Comparison of ENCODE assay signal across 8 mouse cellular contexts in genomic region chr10:59899341-59900173, GRCm38 (mm10). TPM values are rescaled to one million over a fixed set of nuclear protein-coding genes. Genes with fewer than 3 reads are reported as not detected.
DNase-seq lines count a peak whose midpoint lies in the region; ATAC-seq and TF ChIP-seq lines count a peak whose summit lies in the region.

No protein-coding gene starts in this region.

- peak; percentile 94 for ATAC-seq in embryonic facial prominence, embryonic 11.5 days (replicated peaks; ENCODE audit: insufficient number of reproducible peaks, low FRiP score, low TSS enrichment, low read depth)
- peak; percentile 88 for ATAC-seq in limb, embryonic 12.5 days (ENCODE audit: insufficient number of reproducible peaks, insufficient read depth, low FRiP score, low TSS enrichment, low read depth)
- ATAC-seq in midbrain, embryonic 14.5 days (ENCODE audit: low FRiP score, low TSS enrichment) = peak; percentile 91

- H3K4me2 ChIP-seq in embryonic facial prominence, embryonic 11.5 days (ENCODE audit: low read depth, low read length) = peak overlapping the region; percentile 7
- peak overlapping the region; percentile 46 for H3K4me2 ChIP-seq in limb, embryonic 12.5 days
- H3K4me2 ChIP-seq in midbrain, embryonic 14.5 days (ENCODE audit: low read length) = peak overlapping the region; percentile 43

- H3K9ac ChIP-seq in embryonic facial prominence, embryonic 11.5 days (replicated peaks; ENCODE audit: low read length) = peak overlapping the region; percentile 39
- H3K9ac ChIP-seq in limb, embryonic 12.5 days (replicated peaks) = peak overlapping the region; percentile 55; the same call in 1 of the 2 replicates
- H3K9ac ChIP-seq in midbrain, embryonic 14.5 days (replicated peaks; ENCODE audit: low read length) = peak overlapping the region; percentile 39

- H3K4me3 ChIP-seq in embryonic facial prominence, embryonic 11.5 days (ENCODE audit: low read depth, low read length) = no peak overlapping the region
- no peak overlapping the region for H3K4me3 ChIP-seq in kidney, adult 2 months (ENCODE audit: insufficient read depth, low read depth, low read length)
- H3K4me3 ChIP-seq in limb, embryonic 12.5 days (replicated peaks) = 0 out of 2 replicates have a peak overlapping the region, but pooled peaks have one; percentile 7
- H3K4me3 ChIP-seq in midbrain, embryonic 14.5 days (replicated peaks; ENCODE audit: low read depth, low read length) = no peak overlapping the region

- peak; percentile 27 for TF ChIP-seq POLR2A in kidney, adult 2 months (IDR thresholded peaks at IDR 0.05; ENCODE audit: low read depth, low read length)

- H3K4me1 ChIP-seq in embryonic facial prominence, embryonic 11.5 days (ENCODE audit: control insufficient read depth, insufficient read depth, low read length) = peaks cover 14% of the 10 kb centered on the region
- peaks cover 13% of the 10 kb centered on the region for H3K4me1 ChIP-seq in kidney, adult 2 months (ENCODE audit: control insufficient read depth, insufficient read depth, low read length)
- H3K4me1 ChIP-seq in limb, embryonic 12.5 days (replicated peaks) = peaks cover 73% of the 10 kb centered on the region
- H3K4me1 ChIP-seq in midbrain, embryonic 14.5 days (ENCODE audit: control insufficient read depth, insufficient read depth, low read length) = peaks cover 62% of the 10 kb centered on the region

- 7% methylated on average over 21 of the region's 21 CpGs for WGBS in embryonic facial prominence, embryonic 11.5 days
- WGBS in kidney, adult 2 months = 12% methylated on average over 21 of the region's 21 CpGs
- WGBS in limb, embryonic 12.5 days = 6% methylated on average over 21 of the region's 21 CpGs
- 5% methylated on average over 21 of the region's 21 CpGs for WGBS in midbrain, embryonic 14.5 days

- H3K36me3 ChIP-seq in embryonic facial prominence, embryonic 11.5 days (replicated peaks; ENCODE audit: control insufficient read depth, insufficient read depth, low read depth, low read length) = peaks cover 4% of the 10 kb centered on the region; the same call in 1 of the 2 replicates
- no peaks in the 10 kb centered on the region; the same call in 1 of the 2 replicates for H3K36me3 ChIP-seq in kidney, adult 2 months (ENCODE audit: control insufficient read depth, insufficient read depth, low read length)
- H3K36me3 ChIP-seq in limb, embryonic 12.5 days = peaks cover 36% of the 10 kb centered on the region
- H3K36me3 ChIP-seq in midbrain, embryonic 14.5 days (ENCODE audit: control insufficient read depth, insufficient read depth, low read length) = peaks cover 21% of the 10 kb centered on the region

- DNase-seq in ovary, postnatal 36 days (ENCODE audit: low spot score) = peak; percentile 87
- DNase-seq in ovary, postnatal 14 days (ENCODE audit: low spot score) = no peak
- DNase-seq in embryonic facial prominence, embryonic 11.5 days (ENCODE audit: low spot score) = peak; percentile 91
- DNase-seq in heart, adult 18-20 months = peak; percentile 78 to 91
- DNase-seq in kidney, adult 2 months = peak; percentile 96
- DNase-seq in midbrain, embryonic 14.5 days = peak; percentile 93
- DNase-seq in spleen, postnatal 14 days (ENCODE audit: low spot score in 2 of 2) = peak; percentile 78 to 85

- peak overlapping the region; percentile 84 for H3K27ac ChIP-seq in embryonic facial prominence, embryonic 11.5 days (replicated peaks; ENCODE audit: low read depth, low read length)
- H3K27ac ChIP-seq in kidney, adult 2 months (ENCODE audit: insufficient read depth, low read depth, low read length) = peak overlapping the region; percentile 93
- peak overlapping the region; percentile 96 for H3K27ac ChIP-seq in limb, embryonic 12.5 days
- peak overlapping the region; percentile 99 for H3K27ac ChIP-seq in midbrain, embryonic 14.5 days (replicated peaks; ENCODE audit: low read depth, low read length)

- TF ChIP-seq CTCF in kidney, adult 2 months (conservative IDR thresholded peaks at IDR 0.05; ENCODE audit: insufficient read depth, insufficient read length, low read depth, low read length) = no peak

- no peaks in the 10 kb centered on the region for H3K9me3 ChIP-seq in embryonic facial prominence, embryonic 11.5 days (replicated peaks; ENCODE audit: control insufficient read depth, low read length)
- no peaks in the 10 kb centered on the region for H3K9me3 ChIP-seq in limb, embryonic 12.5 days
- no peaks in the 10 kb centered on the region for H3K9me3 ChIP-seq in midbrain, embryonic 14.5 days (ENCODE audit: control insufficient read depth, low read length)

- H3K27me3 ChIP-seq in embryonic facial prominence, embryonic 11.5 days (ENCODE audit: control insufficient read depth, insufficient read depth, low read length) = no peaks in the 10 kb centered on the region
- H3K27me3 ChIP-seq in kidney, adult 2 months (replicated peaks; ENCODE audit: control insufficient read depth, insufficient read depth, low read length) = no peaks in the 10 kb centered on the region
- H3K27me3 ChIP-seq in limb, embryonic 12.5 days = no peaks in the 10 kb centered on the region
- no peaks in the 10 kb centered on the region for H3K27me3 ChIP-seq in midbrain, embryonic 14.5 days (ENCODE audit: control insufficient read depth, insufficient read depth, low read length)

RNA-seq across cellular contexts. Expression of gene Dnajb12, which starts 20.2 kb away (rescaled TPM):
- polyA plus RNA-seq in embryonic facial prominence, embryonic 11.5 days (2014; fragmentation: Nextera tagmentation; extraction: Ambion mirVana) = 19.4 and 21.6 TPM in 2 replicates
- total RNA-seq in heart, adult 18-20 months (2021) = 10 to 100 TPM; 38.6 to 42.3 TPM
- 85.8 and 87.3 TPM in 2 replicates for polyA plus RNA-seq in kidney, adult 2 months (2012; rRNA removed)
- 17.6 and 20.7 TPM in 2 replicates for polyA plus RNA-seq in limb, embryonic 12.5 days (2016; fragmentation: Nextera tagmentation; extraction: Ambion mirVana)
- polyA plus RNA-seq in midbrain, embryonic 14.5 days (2014; fragmentation: Nextera tagmentation; extraction: Ambion mirVana) = 15.9 and 20.5 TPM in 2 replicates

RNA-seq across cellular contexts. Expression of gene Ddit4, which starts 52.1 kb away (rescaled TPM):
- 6.3 and 6.9 TPM in 2 replicates for polyA plus RNA-seq in embryonic facial prominence, embryonic 11.5 days (2014; fragmentation: Nextera tagmentation; extraction: Ambion mirVana)
- 100 to 1,000 TPM; 158 to 190 TPM for total RNA-seq in heart, adult 18-20 months (2021)
- 21.1 and 21.6 TPM in 2 replicates for polyA plus RNA-seq in kidney, adult 2 months (2012; rRNA removed)
- polyA plus RNA-seq in limb, embryonic 12.5 days (2016; fragmentation: Nextera tagmentation; extraction: Ambion mirVana) = 90.7 and 91.8 TPM in 2 replicates
- polyA plus RNA-seq in midbrain, embryonic 14.5 days (2014; fragmentation: Nextera tagmentation; extraction: Ambion mirVana) = 6.2 and 7.3 TPM in 2 replicates
